Mouse (Mus musculus): ENCODE data around the gene Rbpjl. TPM values are rescaled to one million over a fixed set of nuclear protein-coding genes. Genes with fewer than 3 reads are reported as not detected.

Gene Rbpjl
- polyA plus RNA-seq, 1 experiment from 2014 or later = not detected

GRCm38 (mm10) chr2:164377478-164378426, 25.2 kb upstream of the Rbpjl start:
- Histone ChIP-seq H3K9me3 (replicated peaks) (no peaks in the 10 kb centered on the region), H3K27me3 (ENCODE audit: low read depth, poor library complexity, severe bottlenecking) (no peaks in the 10 kb centered on the region), H3K4me1 (no peaks in the 10 kb centered on the region), H3K4me3 (no peak overlapping the region), H3K36me3 (no peaks in the 10 kb centered on the region), H3K27ac (replicated peaks) (no peak overlapping the region)
- DNase-seq (ENCODE audit: low spot score) = no peak
- WGBS = 92% methylated on average over 15 of the region's 15 CpGs

DNA sequence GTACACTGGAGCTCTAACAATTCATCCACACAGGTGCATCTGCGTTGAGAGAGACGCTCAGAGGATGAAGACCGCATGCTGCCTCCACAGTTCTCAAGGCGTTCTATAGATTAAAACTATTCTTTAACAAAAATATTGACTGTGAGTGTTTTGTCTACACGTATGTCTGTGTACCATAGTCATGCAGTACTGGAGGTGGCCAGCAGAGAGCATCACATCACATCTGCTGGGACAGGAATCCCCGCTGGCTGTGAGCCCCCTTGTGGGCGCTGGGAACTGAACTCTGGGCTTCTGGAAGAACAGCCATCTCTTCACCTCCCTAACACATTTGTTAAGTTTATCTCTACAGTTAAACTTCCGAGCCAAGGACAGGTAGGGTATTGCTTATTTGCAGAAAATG, 21.2 kb upstream of the Rbpjl start:
- H3K27ac ChIP-seq (replicated peaks) = no peak overlapping the region
- H3K27me3 ChIP-seq (ENCODE audit: low read depth, poor library complexity, severe bottlenecking) = peaks cover 12% of the 10 kb centered on the region
- no peaks in the 10 kb centered on the region for H3K9me3 ChIP-seq (replicated peaks)
- no peak overlapping the region for H3K4me3 ChIP-seq
- DNase-seq (ENCODE audit: low spot score) = no peak
- H3K4me1 ChIP-seq = peaks cover 12% of the 10 kb centered on the region
- 72% methylated on average over 8 of the region's 8 CpGs for WGBS
- H3K36me3 ChIP-seq = no peaks in the 10 kb centered on the region

- DNase-seq (ENCODE audit: low spot score) = no peak
- no peaks in the 10 kb centered on the region for H3K9me3 ChIP-seq (replicated peaks)
- WGBS = 86% methylated on average over 3 of the region's 3 CpGs
- peaks cover 24% of the 10 kb centered on the region for H3K27me3 ChIP-seq (ENCODE audit: low read depth, poor library complexity, severe bottlenecking)
- H3K27ac ChIP-seq (replicated peaks) = no peak overlapping the region
- H3K4me3 ChIP-seq = no peak overlapping the region
- no peaks in the 10 kb centered on the region for H3K36me3 ChIP-seq
- H3K4me1 ChIP-seq = peaks cover 12% of the 10 kb centered on the region
These were observed 20.0 kb upstream of the Rbpjl start for GRCm38 (mm10) chr2:164382971-164383370.

DNA sequence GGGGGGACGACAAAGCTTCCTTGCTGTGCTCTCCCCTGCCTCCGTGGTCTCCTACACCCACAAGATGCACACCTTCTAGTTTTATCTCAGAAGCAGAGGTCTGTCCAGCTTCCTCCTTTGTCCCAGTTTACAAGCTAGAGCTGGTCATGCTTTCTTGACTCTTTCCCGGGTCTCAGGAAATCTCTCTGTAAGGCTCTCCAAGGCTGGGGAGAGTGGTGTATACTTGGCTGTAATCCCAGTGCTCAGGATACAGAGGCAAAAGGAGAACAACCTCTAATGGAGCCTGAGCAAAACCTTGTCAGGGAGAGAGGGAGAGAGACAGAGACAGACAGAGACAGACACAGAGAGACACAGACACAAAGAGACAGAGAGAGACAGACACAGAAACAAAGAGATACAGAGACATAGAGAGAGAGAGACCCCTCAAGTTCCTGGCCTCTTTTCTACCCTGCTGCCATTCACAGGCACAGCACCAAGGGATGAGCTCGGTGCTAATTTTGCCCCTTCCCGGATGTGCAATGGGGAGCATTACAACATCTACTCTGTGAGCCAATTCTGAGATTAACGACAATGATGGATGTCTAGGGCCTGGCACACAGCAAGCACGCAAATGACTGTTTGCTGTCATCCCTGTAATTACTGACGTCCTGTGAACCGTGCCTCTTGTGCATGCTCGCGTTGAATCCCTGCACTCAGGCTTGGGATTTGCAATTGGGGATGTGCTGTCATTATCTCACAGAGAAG, 19.1 kb upstream of the Rbpjl start:
- WGBS = 75% methylated on average over 11 of the region's 11 CpGs
- Histone ChIP-seq H3K9me3 (replicated peaks) (no peaks in the 10 kb centered on the region), H3K27me3 (ENCODE audit: low read depth, poor library complexity, severe bottlenecking) (peaks cover 33% of the 10 kb centered on the region), H3K27ac (replicated peaks) (no peak overlapping the region), H3K4me1 (peaks cover 14% of the 10 kb centered on the region), H3K36me3 (no peaks in the 10 kb centered on the region), H3K4me3 (no peak overlapping the region)
- no peak for DNase-seq (ENCODE audit: low spot score)

- Histone ChIP-seq H3K27ac (replicated peaks) (peak overlapping the region; percentile 55; the same call in 1 of the 2 replicates), H3K9me3 (replicated peaks) (no peaks in the 10 kb centered on the region), H3K4me3 (no peak overlapping the region), H3K4me1 (peaks cover 24% of the 10 kb centered on the region), H3K27me3 (ENCODE audit: low read depth, poor library complexity, severe bottlenecking) (peaks cover 56% of the 10 kb centered on the region), H3K36me3 (no peaks in the 10 kb centered on the region)
- WGBS = 17% methylated on average over 18 of the region's 18 CpGs
- peak; percentile 53 for DNase-seq (ENCODE audit: low spot score)
These were observed 16.8 kb upstream of the Rbpjl start for GRCm38 (mm10) chr2:164385927-164386763.

DNA sequence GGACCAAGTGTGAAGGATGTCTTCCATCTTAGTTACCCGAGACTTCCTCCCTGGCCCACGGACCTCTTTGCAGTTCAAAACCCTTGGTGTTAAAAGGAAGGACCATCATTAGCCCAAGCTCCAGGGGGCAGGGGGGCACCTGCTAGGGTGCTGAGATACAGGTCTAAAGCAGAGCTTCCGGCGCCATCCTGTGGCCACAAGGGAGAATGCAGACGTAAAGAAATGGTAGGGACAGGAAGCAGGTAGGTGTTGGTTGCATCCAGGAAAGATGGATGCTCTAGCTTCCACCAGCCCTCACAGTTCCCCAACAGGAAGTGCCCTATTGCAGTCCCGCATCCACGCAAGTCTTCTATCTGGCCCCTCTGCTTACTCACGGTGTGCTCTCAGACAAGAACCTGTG, 16.0 kb upstream of the Rbpjl start:
- Histone ChIP-seq H3K27ac (replicated peaks) (no peak overlapping the region), H3K27me3 (ENCODE audit: low read depth, poor library complexity, severe bottlenecking) (peaks cover 64% of the 10 kb centered on the region), H3K4me1 (peaks cover 24% of the 10 kb centered on the region), H3K4me3 (no peak overlapping the region), H3K36me3 (no peaks in the 10 kb centered on the region), H3K9me3 (replicated peaks) (no peaks in the 10 kb centered on the region)
- DNase-seq (ENCODE audit: low spot score) = peak; percentile 36
- WGBS = 15% methylated on average over 8 of the region's 8 CpGs

- peak within 1 kb of the TSS; percentile 58 for H3K4me3 ChIP-seq
- no peaks in the 10 kb centered on the region for H3K9me3 ChIP-seq (replicated peaks)
- peak within 1 kb of the TSS; percentile 75 for H3K27ac ChIP-seq (replicated peaks)
- H3K27me3 ChIP-seq (ENCODE audit: low read depth, poor library complexity, severe bottlenecking) = peaks cover 75% of the 10 kb centered on the region
- no peaks in the 10 kb centered on the region for H3K36me3 ChIP-seq
- H3K4me1 ChIP-seq = peaks cover 24% of the 10 kb centered on the region
- WGBS = 3% methylated on average over 17 of the region's 17 CpGs
- DNase-seq (ENCODE audit: low spot score) = peak; percentile 39
These were observed 13.9 kb upstream of the Rbpjl start, which contains the start of gene Slpi for GRCm38 (mm10) chr2:164389020-164389419. Slpi (minus strand) TSS chr2:164389095.

GRCm38 (mm10) chr2:164389499-164389898, 13.4 kb upstream of the Rbpjl start:
- no peaks in the 10 kb centered on the region for H3K36me3 ChIP-seq
- H3K27me3 ChIP-seq (ENCODE audit: low read depth, poor library complexity, severe bottlenecking) = peaks cover 75% of the 10 kb centered on the region
- peaks cover 24% of the 10 kb centered on the region for H3K4me1 ChIP-seq
- peak overlapping the region; percentile 75 for H3K27ac ChIP-seq (replicated peaks)
- WGBS = under 1% methylated on average over 30 of the region's 30 CpGs
- peak; percentile 89 for DNase-seq (ENCODE audit: low spot score)
- H3K9me3 ChIP-seq (replicated peaks) = no peaks in the 10 kb centered on the region
- peak overlapping the region; percentile 58 for H3K4me3 ChIP-seq

GRCm38 (mm10) chr2:164393126-164393525, 9.8 kb upstream of the Rbpjl start:
- peaks cover 49% of the 10 kb centered on the region for H3K27me3 ChIP-seq (ENCODE audit: low read depth, poor library complexity, severe bottlenecking)
- H3K27ac ChIP-seq (replicated peaks) = no peak overlapping the region
- no peak overlapping the region for H3K4me3 ChIP-seq
- peaks cover 12% of the 10 kb centered on the region for H3K4me1 ChIP-seq
- H3K36me3 ChIP-seq = no peaks in the 10 kb centered on the region
- peaks cover 14% of the 10 kb centered on the region for H3K9me3 ChIP-seq (replicated peaks)
- no peak for DNase-seq (ENCODE audit: low spot score)
- WGBS = 82% methylated on average over 29 of the region's 29 CpGs

DNA sequence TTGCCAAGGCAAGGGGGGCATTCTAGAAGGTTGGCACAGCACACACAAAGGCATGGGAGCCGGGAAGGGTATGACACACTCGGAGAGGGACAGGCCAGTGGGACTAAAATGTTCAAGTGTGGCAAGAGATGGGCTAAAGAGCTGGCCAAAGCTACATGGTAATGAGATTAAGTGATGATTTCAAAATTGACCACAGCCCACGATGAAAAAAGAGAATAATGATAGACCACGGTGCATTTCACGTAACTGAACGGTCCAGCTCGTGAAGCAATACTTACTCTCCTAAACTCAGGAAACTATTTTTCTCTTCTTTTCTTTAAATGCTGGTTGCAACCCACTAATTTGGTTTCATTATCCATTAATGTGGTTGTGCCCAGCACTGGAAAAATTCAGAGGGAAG, 6.9 kb upstream of the Rbpjl start:
- Histone ChIP-seq H3K9me3 (replicated peaks) (peaks cover 16% of the 10 kb centered on the region), H3K4me1 (peaks cover 8% of the 10 kb centered on the region), H3K4me3 (no peak overlapping the region), H3K36me3 (no peaks in the 10 kb centered on the region), H3K27ac (replicated peaks) (no peak overlapping the region), H3K27me3 (ENCODE audit: low read depth, poor library complexity, severe bottlenecking) (peaks cover 47% of the 10 kb centered on the region)
- DNase-seq (ENCODE audit: low spot score) = no peak
- 89% methylated on average over 7 of the region's 7 CpGs for WGBS

DNA sequence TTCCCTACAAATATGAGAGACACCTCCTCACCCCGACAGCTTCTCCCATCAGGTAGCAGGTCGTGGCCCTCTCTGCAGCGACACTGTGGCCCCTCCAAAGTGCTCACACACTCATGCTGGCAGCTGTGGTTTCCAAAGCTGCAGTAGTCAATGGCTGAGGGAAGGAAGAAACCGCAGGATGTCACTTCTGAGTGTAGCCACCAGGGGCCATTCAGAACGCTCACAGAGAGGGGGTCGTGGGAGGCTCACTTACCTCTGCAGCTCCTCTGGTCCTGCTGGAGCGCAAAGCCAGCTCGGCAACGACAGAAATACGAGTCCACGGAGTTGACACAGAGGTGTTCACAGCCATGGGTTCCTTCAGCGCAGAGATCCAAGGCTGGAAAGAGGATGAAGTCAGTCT, 6.0 kb upstream of the Rbpjl start:
- no peak overlapping the region for H3K4me3 ChIP-seq
- 67% methylated on average over 12 of the region's 12 CpGs for WGBS

GRCm38 (mm10) chr2:164403396-164404081, 598 bp downstream of the Rbpjl start:
- no peak for DNase-seq (ENCODE audit: low spot score)
- no peak overlapping the region for H3K27ac ChIP-seq (replicated peaks)
- H3K4me3 ChIP-seq = peak overlapping the region; percentile 19; the same call in 1 of the 2 replicates
- peaks cover 100% of the 10 kb centered on the region for H3K27me3 ChIP-seq (ENCODE audit: low read depth, poor library complexity, severe bottlenecking)
- WGBS = 6% methylated on average over 14 of the region's 14 CpGs
- no peaks in the 10 kb centered on the region for H3K36me3 ChIP-seq
- peaks cover 43% of the 10 kb centered on the region for H3K4me1 ChIP-seq
- H3K9me3 ChIP-seq (replicated peaks) = no peaks in the 10 kb centered on the region

More for the DNA sequence above, 6.0 kb upstream of the Rbpjl start:
- no peak overlapping the region for H3K27ac ChIP-seq (replicated peaks)
- no peak for DNase-seq (ENCODE audit: low spot score)
- H3K9me3 ChIP-seq (replicated peaks) = peaks cover 16% of the 10 kb centered on the region
- H3K4me1 ChIP-seq = peaks cover 8% of the 10 kb centered on the region
- H3K36me3 ChIP-seq = no peaks in the 10 kb centered on the region
- H3K27me3 ChIP-seq (ENCODE audit: low read depth, poor library complexity, severe bottlenecking) = peaks cover 47% of the 10 kb centered on the region
